Mouse (Mus musculus) intestine, embryonic 14.5 days (tissue): ENCODE data around the gene Mgat4a. TPM values are rescaled to one million over a fixed set of nuclear protein-coding genes. Genes with fewer than 3 reads are reported as not detected.

Experiments used
- ATAC-seq: fragments of 200-750 bp; cut with Nextera tagmentation; replicated peaks from 2 replicates; pipeline ENCODE4 v1.8.0; 2017; ENCODE audit warnings: low read depth, moderate number of reproducible peaks, moderate TSS enrichment, moderate library complexity; ENCODE audit not compliant: low FRiP score, low TSS enrichment
- DNase-seq: peaks from one replicate; pipeline ENCODE4 v3.0.0-alpha.2; 2018; ENCODE audit warnings: low spot score
- H3K27ac ChIP-seq: fragments of 300-500 bp; sonication (generic); 2 replicates; pipeline ENCODE4 v1.5.1; 2014; ENCODE audit warnings: low read depth, mild to moderate bottlenecking, control low read depth
- H3K27me3 ChIP-seq: fragments of 300-500 bp; sonication (generic); replicated peaks from 2 replicates; pipeline ENCODE4 v1.6.1; 2014; ENCODE audit warnings: low read length, control low read depth; ENCODE audit not compliant: control insufficient read depth, insufficient read depth
- H3K36me3 ChIP-seq: fragments of 300-500 bp; sonication (generic); 2 replicates; pipeline ENCODE4 v1.6.1; 2014; ENCODE audit warnings: low read length, control low read depth; ENCODE audit not compliant: control insufficient read depth, insufficient read depth
- H3K4me1 ChIP-seq: fragments of 300-500 bp; sonication (generic); replicated peaks from 2 replicates; pipeline ENCODE4 v1.6.1; 2014; ENCODE audit warnings: low read length, control low read depth, mixed read lengths; ENCODE audit not compliant: control insufficient read depth, insufficient read depth
- H3K4me2 ChIP-seq: fragments of 300-500 bp; sonication (generic); 2 replicates; pipeline ENCODE4 v1.6.1; 2014; ENCODE audit warnings: low read length
- H3K4me3 ChIP-seq: fragments of 300-500 bp; sonication (generic); 2 replicates; pipeline ENCODE4 v1.5.1; 2014; ENCODE audit warnings: low read depth, low read length, control low read depth, mixed read lengths
- H3K9ac ChIP-seq: fragments of 300-500 bp; sonication (generic); 2 replicates; pipeline ENCODE4 v1.6.1; 2014; ENCODE audit warnings: mild to moderate bottlenecking, low read length
- H3K9me3 ChIP-seq: fragments of 300-500 bp; sonication (generic); 2 replicates; pipeline ENCODE4 v1.6.1; 2016; ENCODE audit warnings: low read length, control low read depth; ENCODE audit not compliant: control insufficient read depth
- WGBS: fragments of 180-500 bp; shearing (Covaris S2); extraction: QIAGEN DNeasy Blood & Tissue Kit; methylation state at CpG from one replicate; pipeline ENCODE4 v1.1.7; 2014; 5-methylcytosine and 5-hydroxymethylcytosine counted together
- polyA plus RNA-seq: library from polyadenylated mRNA; unstranded; fragments of >200 nt; fragmentation: Nextera tagmentation; extraction: Ambion mirVana; gene quantifications from 2 replicates; pipeline ENCODE4 v1.2.1, GENCODE M21; 2014

Gene Mgat4a
- polyA plus RNA-seq, 1 experiment from 2014 or later, result 34.6 TPM

- H3K36me3 ChIP-seq, result peaks cover 9% of the 10 kb centered on the region
- H3K27ac ChIP-seq, result no peak overlapping the region
- H3K27me3 ChIP-seq, result no peaks in the 10 kb centered on the region
- no peak overlapping the region for H3K4me3 ChIP-seq
- ATAC-seq, result no peak
- no peaks in the 10 kb centered on the region for H3K9me3 ChIP-seq
- 84% methylated on average over 10 of the region's 10 CpGs for WGBS
- no peak for DNase-seq
- H3K9ac ChIP-seq, result no peak overlapping the region
- no peak overlapping the region for H3K4me2 ChIP-seq
- H3K4me1 ChIP-seq, result peaks cover 3% of the 10 kb centered on the region
Observed at GRCm38 (mm10) chr1:37495698-37496321, 45.0 kb downstream of the Mgat4a start.

GRCm38 (mm10) chr1:37495104-37495503 lies 45.7 kb downstream of the Mgat4a start:
- Histone ChIP-seq H3K4me2 (no peak overlapping the region), H3K4me1 (no peaks in the 10 kb centered on the region), H3K27me3 (no peaks in the 10 kb centered on the region), H3K9ac (no peak overlapping the region), H3K9me3 (no peaks in the 10 kb centered on the region), H3K36me3 (peaks cover 9% of the 10 kb centered on the region), H3K4me3 (no peak overlapping the region), H3K27ac (no peak overlapping the region)
- WGBS, result 94% methylated on average over 3 of the region's 3 CpGs
- no peak for ATAC-seq
- DNase-seq, result no peak

DNA sequence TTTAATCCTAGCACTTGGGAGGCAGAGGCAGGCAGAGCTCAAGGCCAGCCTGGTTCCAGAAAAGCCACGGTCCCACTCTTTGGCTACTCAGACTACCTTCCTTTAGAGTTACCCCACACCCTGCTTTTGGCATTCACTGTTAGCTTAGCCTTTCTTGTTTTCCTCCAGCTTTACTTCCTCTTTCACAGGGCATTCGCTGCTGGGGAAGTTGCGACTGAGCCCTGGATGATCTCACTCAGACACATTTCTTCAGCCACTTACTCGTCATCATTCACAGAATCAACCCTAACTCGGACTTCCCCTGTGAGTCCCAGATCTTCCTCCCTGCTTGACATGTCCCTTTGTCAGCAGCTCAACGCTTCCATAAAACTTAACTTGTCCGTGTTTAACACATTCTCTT lies 49.1 kb downstream of the Mgat4a start:
- Histone ChIP-seq H3K36me3 (peaks cover 32% of the 10 kb centered on the region), H3K27ac (no peak overlapping the region), H3K4me2 (no peak overlapping the region), H3K9ac (no peak overlapping the region), H3K4me1 (no peaks in the 10 kb centered on the region), H3K9me3 (no peaks in the 10 kb centered on the region), H3K4me3 (no peak overlapping the region), H3K27me3 (no peaks in the 10 kb centered on the region)
- ATAC-seq, result no peak
- 76% methylated on average over 7 of the region's 7 CpGs for whole genome bisulfite sequencing
- no peak for DNase-seq

GRCm38 (mm10) chr1:37490691-37491212 lies 50.1 kb downstream of the Mgat4a start:
- ATAC-seq, result no peak
- Histone ChIP-seq H3K9me3 (no peaks in the 10 kb centered on the region), H3K27me3 (no peaks in the 10 kb centered on the region), H3K4me1 (no peaks in the 10 kb centered on the region), H3K4me3 (no peak overlapping the region), H3K9ac (no peak overlapping the region), H3K36me3 (peaks cover 23% of the 10 kb centered on the region), H3K27ac (no peak overlapping the region), H3K4me2 (no peak overlapping the region)
- DNase-seq, result no peak
- WGBS, result 86% methylated on average over 5 of the region's 5 CpGs

DNA sequence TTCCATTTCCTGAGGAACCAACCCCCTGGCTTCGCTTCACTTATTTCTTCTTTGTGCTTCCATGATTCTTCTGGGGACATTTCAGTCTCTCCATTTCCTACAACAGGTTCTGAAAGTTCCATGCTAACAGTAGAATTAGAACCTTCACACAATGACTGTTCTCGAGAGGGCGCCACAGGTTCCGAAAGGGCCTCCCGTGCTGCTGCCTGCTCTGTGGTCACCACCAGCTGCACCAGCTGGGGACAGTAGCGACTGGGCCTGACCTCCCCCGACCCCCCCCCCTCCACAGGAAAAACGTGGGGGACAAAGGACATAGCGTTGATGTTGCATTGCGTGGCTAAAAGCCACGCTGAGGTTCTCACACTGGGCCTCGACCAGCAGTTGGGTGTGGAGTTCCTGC lies 52.3 kb downstream of the Mgat4a start:
- Histone ChIP-seq H3K9me3 (no peaks in the 10 kb centered on the region), H3K36me3 (peaks cover 23% of the 10 kb centered on the region), H3K9ac (no peak overlapping the region), H3K4me1 (no peaks in the 10 kb centered on the region), H3K4me3 (no peak overlapping the region), H3K27ac (no peak overlapping the region), H3K27me3 (no peaks in the 10 kb centered on the region), H3K4me2 (no peak overlapping the region)
- ATAC-seq, result no peak
- 81% methylated on average over 12 of the region's 12 CpGs for WGBS
- DNase-seq, result no peak

DNA sequence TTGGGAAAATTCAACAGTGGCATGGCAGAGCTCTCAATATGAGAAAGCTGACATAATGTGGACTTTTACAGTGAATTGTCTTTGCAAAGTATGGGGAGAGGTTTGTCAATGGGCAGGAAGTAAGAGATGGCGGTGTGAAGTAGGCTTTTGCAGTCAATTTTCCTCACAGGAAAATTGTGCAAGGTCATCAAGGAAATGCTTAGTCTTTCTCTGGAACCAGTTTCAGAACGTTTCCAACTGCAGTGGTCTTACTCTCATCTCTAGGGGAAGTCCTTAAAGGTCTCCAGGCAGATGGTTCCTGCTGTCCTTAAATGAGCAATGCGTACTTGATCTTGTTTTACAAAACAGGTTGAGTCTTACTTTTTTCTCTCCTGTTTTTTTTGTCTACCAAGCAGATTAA lies 53.8 kb downstream of the Mgat4a start:
- 82% methylated on average over 3 of the region's 3 CpGs for WGBS
- Histone ChIP-seq H3K4me3 (no peak overlapping the region), H3K36me3 (peaks cover 23% of the 10 kb centered on the region), H3K4me2 (no peak overlapping the region), H3K27ac (no peak overlapping the region), H3K9ac (no peak overlapping the region), H3K4me1 (no peaks in the 10 kb centered on the region), H3K27me3 (no peaks in the 10 kb centered on the region), H3K9me3 (no peaks in the 10 kb centered on the region)
- no peak for DNase-seq
- ATAC-seq, result no peak

- Histone ChIP-seq H3K4me2 (no peak overlapping the region), H3K27me3 (no peaks in the 10 kb centered on the region), H3K27ac (no peak overlapping the region), H3K9ac (no peak overlapping the region), H3K36me3 (peaks cover 23% of the 10 kb centered on the region), H3K9me3 (no peaks in the 10 kb centered on the region), H3K4me1 (no peaks in the 10 kb centered on the region), H3K4me3 (no peak overlapping the region)
- 88% methylated on average over 1 of the region's 1 CpGs for WGBS
- ATAC-seq (no peak), DNase-seq (no peak)
Observed at GRCm38 (mm10) chr1:37486439-37486838, 54.4 kb downstream of the Mgat4a start.

- ATAC-seq, result no peak
- Histone ChIP-seq H3K27me3 (no peaks in the 10 kb centered on the region), H3K4me1 (no peaks in the 10 kb centered on the region), H3K4me3 (no peak overlapping the region), H3K9ac (no peak overlapping the region), H3K4me2 (no peak overlapping the region), H3K27ac (no peak overlapping the region), H3K36me3 (peaks cover 19% of the 10 kb centered on the region), H3K9me3 (no peaks in the 10 kb centered on the region)
- WGBS, result 95% methylated on average over 4 of the region's 4 CpGs
- DNase-seq, result no peak
Observed at GRCm38 (mm10) chr1:37484612-37485011, 56.2 kb downstream of the Mgat4a start.

DNA sequence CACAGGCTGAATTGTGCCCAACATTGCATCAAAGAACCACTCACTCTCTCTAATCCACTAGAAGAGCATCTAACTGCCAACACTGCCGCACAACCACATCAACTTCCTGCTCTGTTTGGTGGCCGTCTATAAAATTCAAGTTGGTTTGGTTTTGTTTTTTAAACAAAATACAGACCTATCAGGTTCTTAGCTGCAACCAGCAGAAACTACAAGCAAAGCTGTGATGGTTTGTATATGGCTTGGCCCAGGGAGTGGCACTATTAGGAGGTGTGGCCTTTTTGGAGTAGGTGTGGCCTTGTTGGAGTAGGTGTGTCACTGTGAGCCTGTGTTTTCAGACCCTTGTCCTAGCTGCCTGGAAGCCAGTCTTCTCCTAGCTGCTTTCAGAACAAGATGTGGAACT lies 59.5 kb downstream of the Mgat4a start:
- no peak for ATAC-seq
- 78% methylated on average over 2 of the region's 2 CpGs for WGBS

More for the DNA sequence above, 59.5 kb downstream of the Mgat4a start:
- Histone ChIP-seq H3K27me3 (no peaks in the 10 kb centered on the region), H3K4me3 (no peak overlapping the region), H3K4me2 (no peak overlapping the region), H3K4me1 (no peaks in the 10 kb centered on the region), H3K36me3 (no peaks in the 10 kb centered on the region), H3K9ac (no peak overlapping the region), H3K27ac (no peak overlapping the region), H3K9me3 (no peaks in the 10 kb centered on the region)
- DNase-seq, result no peak
